Mouse (Mus musculus) ES-E14 (cell line): ENCODE measurements around the gene Pusl1. TPM values are rescaled to one million over a fixed set of nuclear protein-coding genes. Genes with fewer than 3 reads are reported as not detected.

Experiments
- DNase-seq: peaks from one replicate; pipeline ENCODE4 v3.0.0-alpha.2; 2013; ENCODE audit warnings: low read depth, low spot score
- H3K27ac ChIP-seq: 2 replicates; pipeline ENCODE4 v1.5.1; 2012; ENCODE audit warnings: low read depth, mild to moderate bottlenecking, low read length, moderate library complexity, mixed read lengths; ENCODE audit not compliant: poor library complexity, insufficient read depth, severe bottlenecking
- H3K36me3 ChIP-seq: 2 replicates; pipeline ENCODE4 v1.6.1; 2012; ENCODE audit warnings: mild to moderate bottlenecking, low read length, moderate library complexity, mixed read lengths; ENCODE audit not compliant: control insufficient read depth, poor library complexity, insufficient read depth, severe bottlenecking
- H3K4me1 ChIP-seq, 2 experiments: fragments of 150-350 bp in 1 of 2; sonication (generic) in 1 of 2; 2 replicates each; pipeline ENCODE4 v1.6.1; 2012; ENCODE audit warnings: low read length in 2 of 2, mild to moderate bottlenecking in 1 of 2, mixed read lengths in 1 of 2; ENCODE audit not compliant: control insufficient read depth in 2 of 2, insufficient read depth in 2 of 2, poor library complexity in 1 of 2
- H3K4me3 ChIP-seq, 2 experiments: fragments of 150-350 bp in 1 of 2; sonication (generic) in 1 of 2; 2 replicates each; pipeline ENCODE4 v1.5.1; 2012; ENCODE audit warnings: low read length in 2 of 2, low read depth in 1 of 2, mild to moderate bottlenecking in 1 of 2, mixed read lengths in 1 of 2; ENCODE audit not compliant: insufficient read depth in 1 of 2, poor library complexity in 1 of 2, severe bottlenecking in 1 of 2
- H3K9ac ChIP-seq: 2 replicates; pipeline ENCODE4 v1.6.1; 2012; ENCODE audit warnings: low read depth, mild to moderate bottlenecking, low read length, mixed read lengths; ENCODE audit not compliant: poor library complexity, insufficient read depth, severe bottlenecking
- H3K9me3 ChIP-seq: fragments of 150-350 bp; sonication (generic); 2 replicates; pipeline ENCODE4 v1.6.1; 2012; ENCODE audit warnings: low read depth, mild to moderate bottlenecking, low read length; ENCODE audit not compliant: control insufficient read depth, insufficient read depth
- CHD2 ChIP-seq: IDR thresholded peaks from 2 replicates; pipeline ENCODE4 v1.6.1; 2014; ENCODE audit warnings: mild to moderate bottlenecking, low read depth, low read length, inconsistent platforms
- HCFC1 ChIP-seq: IDR thresholded peaks from 2 replicates; pipeline ENCODE4 v1.6.1; 2012; ENCODE audit warnings: low read length, inconsistent platforms, borderline replicate concordance; ENCODE audit not compliant: insufficient read depth
- MAFK ChIP-seq: IDR thresholded peaks from 2 replicates; pipeline ENCODE4 v1.6.1; 2014; ENCODE audit warnings: mild to moderate bottlenecking, low read depth, low read length, inconsistent platforms; ENCODE audit not compliant: insufficient read depth
- ZC3H11A ChIP-seq: IDR thresholded peaks from 2 replicates; pipeline ENCODE4 v1.6.1; 2012; ENCODE audit warnings: low read depth, mild to moderate bottlenecking, inconsistent platforms, low read length, borderline replicate concordance
- ZNF384 ChIP-seq: IDR thresholded peaks from 2 replicates; pipeline ENCODE4 v1.6.1; 2012; ENCODE audit warnings: low read depth, low read length, inconsistent platforms
- in situ Hi-C, 2 experiments: fragments of 600-800 bp; cut with MboI; formaldehyde crosslinking; loops; one replicate each; pipeline ENCODE4 v1.15.1; 2025; ENCODE audit warnings: low sequenced_read_pairs in 2 of 2, inconsistent platforms in 1 of 2; ENCODE audit not compliant: unreplicated experiment in 2 of 2
- total RNA-seq: library from RNA; depleted of rRNA; stranded (reverse); fragments of 300-350 nt; gene quantifications from 2 replicates; pipeline ENCODE4 v1.2.3, GENCODE M21; 2012

Pusl1 gene
- total RNA-seq, 1 experiment, result 62.2 TPM

DNA sequence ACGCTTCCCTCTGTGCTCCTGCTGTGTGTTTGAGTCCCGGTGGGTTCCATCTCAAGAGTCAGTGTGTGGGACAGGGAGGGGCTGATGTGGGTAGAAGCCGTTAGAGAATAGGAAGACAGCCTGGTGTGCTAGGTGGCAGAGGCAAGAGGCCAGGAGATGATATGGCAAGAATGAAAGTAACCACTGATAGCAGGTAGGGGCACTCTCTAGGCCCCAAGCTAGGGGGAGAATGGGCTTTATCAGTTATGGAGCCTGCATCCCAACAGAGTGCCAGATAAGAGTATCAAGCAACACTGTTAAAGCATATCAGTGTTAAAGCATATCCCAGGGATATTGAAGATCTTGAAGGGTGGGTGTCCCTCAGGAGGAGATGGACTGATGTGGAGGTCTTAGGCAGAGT is 34.7 kb downstream of the Pusl1 start:
- no peak for DNase-seq
- Histone ChIP-seq H3K4me3 (no peak overlapping the region), H3K9me3 (no peaks in the 10 kb centered on the region), H3K9ac (no peak overlapping the region), H3K27ac (peak overlapping the region; percentile 9; the same call in 1 of the 2 replicates), H3K4me1 (no peaks in the 10 kb centered on the region; a peak in 1 of 4 replicates), H3K36me3 (peaks cover 35% of the 10 kb centered on the region; the same call in 1 of the 2 replicates)
- TF ChIP-seq CHD2 (no peak), ZC3H11A (no peak), HCFC1 (no peak), ZNF384 (no peak), MAFK (no peak)
- in situ Hi-C loops, result no loop called here

DNA sequence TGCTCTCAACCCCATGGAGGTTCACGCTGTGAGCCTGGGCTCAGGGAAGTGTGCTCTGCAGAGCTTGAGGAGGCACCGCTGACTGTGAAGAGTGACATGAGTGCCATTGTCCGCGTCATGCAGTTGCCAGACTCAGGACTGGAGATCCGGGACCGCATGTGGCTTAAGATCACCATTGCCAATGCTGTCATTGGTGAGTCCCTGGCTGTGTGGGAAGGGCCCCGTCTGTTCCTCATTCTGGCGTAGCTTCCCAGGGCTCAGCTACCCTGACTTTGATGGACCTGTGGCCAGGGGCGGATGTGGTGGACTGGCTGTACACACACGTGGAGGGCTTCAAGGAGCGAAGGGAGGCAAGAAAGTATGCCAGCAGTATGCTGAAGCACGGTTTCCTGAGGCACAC is 35.5 kb downstream of the Pusl1 start:
- in situ Hi-C loops, result no loop called here
- peaks cover 35% of the 10 kb centered on the region; the same call in 1 of the 2 replicates for H3K36me3 ChIP-seq
- no peak for DNase-seq
- H3K9me3 ChIP-seq, result no peaks in the 10 kb centered on the region
- no peaks in the 10 kb centered on the region; a peak in 1 of 4 replicates for H3K4me1 ChIP-seq
- no peak for TF ChIP-seq ZNF384
- no peak overlapping the region for H3K9ac ChIP-seq
- H3K27ac ChIP-seq, result no peak overlapping the region
- no peak overlapping the region for H3K4me3 ChIP-seq

DNA sequence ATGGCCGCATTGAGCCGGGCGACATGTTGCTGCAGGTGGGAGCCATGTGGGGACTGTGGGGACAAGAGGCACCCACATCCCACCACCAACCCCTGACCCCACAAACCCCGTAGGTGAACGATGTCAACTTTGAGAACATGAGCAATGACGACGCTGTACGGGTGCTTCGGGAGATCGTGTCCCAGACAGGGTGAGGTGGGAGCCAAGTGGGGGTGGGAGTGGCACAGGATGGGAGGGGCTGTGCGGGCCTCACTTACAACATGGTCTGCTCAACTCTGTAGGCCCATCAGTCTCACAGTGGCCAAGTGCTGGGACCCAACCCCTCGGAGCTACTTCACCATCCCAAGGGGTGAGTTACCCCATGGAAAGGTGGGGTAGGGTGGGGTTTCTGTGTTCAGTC is 36.6 kb downstream of the Pusl1 start:
- in situ Hi-C loops, result no loop called here
- no peak for DNase-seq
- no peak overlapping the region for H3K9ac ChIP-seq
- TF ChIP-seq HCFC1 (no peak), CHD2 (no peak), ZC3H11A (no peak), ZNF384 (no peak), MAFK (no peak)
- peaks cover 28% of the 10 kb centered on the region; the same call in 1 of the 2 replicates for H3K36me3 ChIP-seq
- H3K9me3 ChIP-seq, result no peaks in the 10 kb centered on the region
- H3K4me3 ChIP-seq, result no peak overlapping the region
- H3K4me1 ChIP-seq, result no peaks in the 10 kb centered on the region; a peak in 1 of 4 replicates
- H3K27ac ChIP-seq, result no peak overlapping the region

DNA sequence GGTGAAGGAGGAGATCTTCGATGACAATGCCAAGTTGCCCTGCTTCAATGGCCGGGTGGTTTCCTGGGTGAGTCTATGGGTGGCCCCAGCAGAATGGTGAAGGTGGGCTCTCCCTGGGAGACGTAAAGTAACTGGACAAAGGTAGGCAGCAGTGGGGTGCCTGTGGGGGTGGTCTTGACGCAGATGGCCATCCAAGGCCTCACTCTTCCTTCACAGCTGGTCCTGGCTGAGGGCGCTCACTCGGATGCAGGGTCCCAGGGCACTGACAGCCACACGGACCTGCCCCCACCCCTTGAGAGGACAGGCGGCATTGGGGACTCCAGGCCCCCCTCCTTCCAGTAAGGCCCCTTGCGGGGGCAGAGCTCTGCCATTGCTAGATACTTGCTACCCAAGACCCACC is 38.2 kb downstream of the Pusl1 start:
- no peak overlapping the region for H3K9ac ChIP-seq

DNA sequence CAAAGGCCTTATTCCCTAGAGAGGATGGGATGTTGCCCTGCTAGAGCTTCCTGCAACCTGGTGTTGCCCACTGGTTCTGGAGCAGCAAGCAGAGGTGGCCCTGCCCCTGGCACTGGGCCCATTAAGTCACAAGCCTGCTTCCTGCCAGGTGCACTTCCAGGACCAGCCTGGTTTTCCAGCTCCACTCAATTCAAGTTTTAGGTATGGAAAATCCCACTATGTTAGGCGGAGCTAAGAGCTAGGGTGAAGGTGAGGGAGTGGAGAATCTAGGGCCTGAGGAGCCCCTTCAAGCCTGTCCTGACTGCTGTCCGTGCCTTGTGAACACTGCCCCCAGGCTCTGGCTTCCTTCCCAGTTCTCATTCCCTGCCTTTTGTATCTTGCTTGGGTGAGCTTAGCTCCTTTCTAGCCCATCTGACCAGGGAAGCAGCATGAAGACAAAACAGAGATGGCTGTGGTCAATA is 39.6 kb downstream of the Pusl1 start:
- Histone ChIP-seq H3K4me1 (peaks cover 5 to 6% of the 10 kb centered on the region in 2 experiments; a peak in 2 of 4 replicates), H3K4me3 (no peak overlapping the region), H3K9ac (no peak overlapping the region), H3K27ac (no peak overlapping the region), H3K9me3 (no peaks in the 10 kb centered on the region), H3K36me3 (peaks cover 19% of the 10 kb centered on the region; the same call in 1 of the 2 replicates)
- DNase-seq, result no peak
- in situ Hi-C loops, result no loop called here
- TF ChIP-seq HCFC1, result no peak

More for the DNA sequence above, 38.2 kb downstream of the Pusl1 start:
- in situ Hi-C loops, result no loop called here
- Histone ChIP-seq H3K36me3 (peaks cover 21% of the 10 kb centered on the region; the same call in 1 of the 2 replicates), H3K9me3 (no peaks in the 10 kb centered on the region), H3K27ac (no peak overlapping the region), H3K4me3 (no peak overlapping the region), H3K4me1 (peaks cover 3% of the 10 kb centered on the region in 2 experiments; a peak in 2 of 4 replicates)
- no peak for DNase-seq
- no peak for TF ChIP-seq MAFK
- TF ChIP-seq ZC3H11A, result no peak
- no peak for TF ChIP-seq HCFC1
- no peak for TF ChIP-seq CHD2
